Mouse (Mus musculus) myocyte (in vitro differentiated cells): Measurements from ENCODE around the gene Macc1.

ENCODE experiments used
- CEBPB ChIP-seq: IDR thresholded peaks from 2 replicates; pipeline ENCODE4 v1.6.1; 2011; ENCODE audit warnings: mild to moderate bottlenecking, moderate library complexity; ENCODE audit not compliant: poor library complexity, insufficient read depth, severe bottlenecking
- E2F4 ChIP-seq: IDR thresholded peaks from one replicate; pipeline ENCODE4 v1.6.1; 2011; ENCODE audit warnings: mild to moderate bottlenecking, control low read depth, moderate library complexity; ENCODE audit not compliant: insufficient read depth
- MAX ChIP-seq: IDR thresholded peaks from one replicate; pipeline ENCODE4 v1.6.1; 2011; ENCODE audit warnings: low read depth, mild to moderate bottlenecking, control low read depth
- POLR2A ChIP-seq: IDR thresholded peaks from one replicate; pipeline ENCODE4 v1.6.1; 2011; ENCODE audit warnings: low read depth, mild to moderate bottlenecking, control low read depth, moderate library complexity; ENCODE audit not compliant: insufficient read length
- POLR2AphosphoS2 ChIP-seq: IDR thresholded peaks from one replicate; pipeline ENCODE4 v1.6.1; 2011; ENCODE audit warnings: low read depth, control low read depth; ENCODE audit not compliant: insufficient read length
- USF1 ChIP-seq: IDR thresholded peaks from one replicate; pipeline ENCODE4 v1.6.1; 2011; ENCODE audit warnings: low read depth, mild to moderate bottlenecking, control low read depth, moderate library complexity

DNA sequence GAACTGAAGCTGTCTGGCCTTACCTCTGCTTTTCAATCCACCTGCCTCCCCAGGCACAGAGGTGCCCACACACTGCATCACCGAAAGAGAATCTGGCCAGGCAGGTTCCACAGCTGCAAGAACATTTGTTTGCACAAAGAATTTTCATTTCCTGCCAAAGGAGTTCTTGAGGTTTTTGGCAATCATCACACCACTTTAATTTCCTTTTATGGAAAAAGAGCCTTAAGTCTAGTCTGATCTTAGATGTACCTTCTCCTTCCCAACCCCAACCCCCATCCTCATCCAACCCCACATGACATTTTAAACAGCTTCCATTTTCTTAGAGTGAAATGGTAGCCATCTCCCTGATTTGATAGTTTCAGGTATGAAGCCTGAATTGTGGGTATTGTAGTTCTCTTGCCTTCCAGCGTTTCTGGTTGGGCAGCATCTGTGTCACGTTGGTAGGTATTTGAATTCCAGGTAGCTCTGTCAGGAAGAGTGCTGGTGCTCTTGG, 76.2 kb downstream of the Macc1 start:
- TF ChIP-seq POLR2A (no peak), POLR2AphosphoS2 (no peak), CEBPB (no peak), USF1 (no peak), E2F4 (no peak), MAX (no peak)
